Mouse (Mus musculus): ENCODE data around the gene Cend1. TPM values are rescaled to one million over a fixed set of nuclear protein-coding genes. Genes with fewer than 3 reads are reported as not detected.
A peak's percentile ranks its signal among the peaks of the same experiment; 100 is the strongest.

Cend1 gene
- polyA plus RNA-seq, 1 experiment from 2014 or later: 46.9 TPM

DNA sequence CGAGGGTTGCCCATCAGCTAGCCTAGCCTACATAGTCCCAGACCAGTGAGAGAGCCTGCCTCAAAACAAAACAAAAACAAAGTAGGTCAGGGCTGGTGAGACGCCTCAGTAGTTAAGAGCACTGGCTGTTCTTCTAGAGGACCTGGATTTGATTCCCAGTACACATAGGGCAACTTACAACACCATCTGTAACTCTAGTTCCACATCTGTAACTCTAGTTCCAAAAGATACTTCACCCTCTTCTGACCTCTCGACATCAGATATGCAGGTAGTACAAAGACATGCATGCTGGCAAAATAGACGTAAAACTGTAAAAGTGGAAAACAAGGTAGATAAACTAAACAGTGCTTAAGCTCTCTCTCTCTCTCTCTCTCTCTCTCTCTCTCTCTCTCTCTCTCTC is 5.5 kb downstream of the Cend1 start:
- H3K4me2 ChIP-seq (replicated peaks): no peak overlapping the region
- DNase-seq (ENCODE audit: low spot score) (no peak), ATAC-seq (ENCODE audit: low FRiP score) (no peak)
- peaks cover 8% of the 10 kb centered on the region for H3K4me1 ChIP-seq (replicated peaks; ENCODE audit: control insufficient read depth, insufficient read depth, low read length)
- no peak overlapping the region for H3K9ac ChIP-seq
- no peaks in the 10 kb centered on the region for H3K9me3 ChIP-seq (ENCODE audit: control insufficient read depth, low read length)
- no peaks in the 10 kb centered on the region for H3K27me3 ChIP-seq (ENCODE audit: control insufficient read depth, insufficient read depth, low read length)
- peaks cover 13% of the 10 kb centered on the region for H3K36me3 ChIP-seq (replicated peaks; ENCODE audit: control insufficient read depth, insufficient read depth)
- no peak overlapping the region for H3K27ac ChIP-seq
- no peak overlapping the region for H3K4me3 ChIP-seq (replicated peaks; ENCODE audit: low read length)
- 75% methylated on average over 4 of the region's 4 CpGs for WGBS

DNA sequence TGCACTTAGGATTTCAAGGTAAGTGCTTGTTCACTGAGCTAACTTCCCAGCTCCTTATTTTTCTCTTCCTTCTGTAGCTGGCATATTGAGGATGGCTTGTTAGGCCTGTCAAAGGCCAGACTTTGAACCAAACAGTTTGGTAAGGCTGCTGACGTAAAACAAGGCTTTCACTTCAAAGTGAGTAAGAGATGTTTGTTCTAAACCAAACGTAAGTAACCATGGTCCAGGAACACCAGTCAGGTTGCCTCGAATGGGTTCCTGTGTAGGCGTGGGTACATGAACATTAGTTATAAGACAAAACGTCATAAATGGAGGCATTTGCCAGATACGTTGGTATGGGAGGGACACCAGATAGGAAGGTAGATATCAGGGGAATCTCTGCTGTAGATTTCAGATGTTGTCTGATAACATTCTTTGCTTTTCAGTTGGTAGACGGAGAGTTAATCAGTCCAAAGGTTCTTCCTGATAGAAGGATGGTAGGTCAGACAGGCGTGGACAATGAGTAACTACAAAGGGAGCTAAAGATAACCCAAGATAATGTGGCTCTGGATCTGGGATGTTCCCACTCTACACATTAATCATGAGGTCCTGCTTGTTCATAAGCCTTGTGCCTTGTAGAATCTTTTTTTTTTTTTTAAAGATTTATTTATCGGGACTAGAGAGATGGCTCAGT is 9.1 kb downstream of the Cend1 start:
- Histone ChIP-seq H3K36me3 (replicated peaks; ENCODE audit: control insufficient read depth, insufficient read depth) (no peaks in the 10 kb centered on the region), H3K9me3 (ENCODE audit: control insufficient read depth, low read length) (no peaks in the 10 kb centered on the region), H3K27ac (no peak overlapping the region), H3K4me2 (replicated peaks) (no peak overlapping the region), H3K4me1 (replicated peaks; ENCODE audit: control insufficient read depth, insufficient read depth, low read length) (no peaks in the 10 kb centered on the region), H3K4me3 (replicated peaks; ENCODE audit: low read length) (no peak overlapping the region), H3K9ac (no peak overlapping the region), H3K27me3 (ENCODE audit: control insufficient read depth, insufficient read depth, low read length) (no peaks in the 10 kb centered on the region)
- ATAC-seq (ENCODE audit: low FRiP score) (no peak), DNase-seq (ENCODE audit: low spot score) (no peak)
- 86% methylated on average over 9 of the region's 9 CpGs for WGBS

- Histone ChIP-seq H3K9ac (no peak overlapping the region), H3K27ac (no peak overlapping the region), H3K9me3 (ENCODE audit: control insufficient read depth, low read length) (no peaks in the 10 kb centered on the region), H3K4me2 (replicated peaks) (no peak overlapping the region), H3K27me3 (ENCODE audit: control insufficient read depth, insufficient read depth, low read length) (no peaks in the 10 kb centered on the region), H3K4me3 (replicated peaks; ENCODE audit: low read length) (no peak overlapping the region), H3K36me3 (replicated peaks; ENCODE audit: control insufficient read depth, insufficient read depth) (no peaks in the 10 kb centered on the region), H3K4me1 (replicated peaks; ENCODE audit: control insufficient read depth, insufficient read depth, low read length) (peaks cover 5% of the 10 kb centered on the region; the same call in 1 of the 2 replicates)
- ATAC-seq (ENCODE audit: low FRiP score) (no peak), DNase-seq (ENCODE audit: low spot score) (no peak)
- 78% methylated on average over 7 of the region's 7 CpGs for whole genome bisulfite sequencing
Measured at GRCm38 (mm10) chr7:141418970-141419369, 10.3 kb downstream of the Cend1 start.

DNA sequence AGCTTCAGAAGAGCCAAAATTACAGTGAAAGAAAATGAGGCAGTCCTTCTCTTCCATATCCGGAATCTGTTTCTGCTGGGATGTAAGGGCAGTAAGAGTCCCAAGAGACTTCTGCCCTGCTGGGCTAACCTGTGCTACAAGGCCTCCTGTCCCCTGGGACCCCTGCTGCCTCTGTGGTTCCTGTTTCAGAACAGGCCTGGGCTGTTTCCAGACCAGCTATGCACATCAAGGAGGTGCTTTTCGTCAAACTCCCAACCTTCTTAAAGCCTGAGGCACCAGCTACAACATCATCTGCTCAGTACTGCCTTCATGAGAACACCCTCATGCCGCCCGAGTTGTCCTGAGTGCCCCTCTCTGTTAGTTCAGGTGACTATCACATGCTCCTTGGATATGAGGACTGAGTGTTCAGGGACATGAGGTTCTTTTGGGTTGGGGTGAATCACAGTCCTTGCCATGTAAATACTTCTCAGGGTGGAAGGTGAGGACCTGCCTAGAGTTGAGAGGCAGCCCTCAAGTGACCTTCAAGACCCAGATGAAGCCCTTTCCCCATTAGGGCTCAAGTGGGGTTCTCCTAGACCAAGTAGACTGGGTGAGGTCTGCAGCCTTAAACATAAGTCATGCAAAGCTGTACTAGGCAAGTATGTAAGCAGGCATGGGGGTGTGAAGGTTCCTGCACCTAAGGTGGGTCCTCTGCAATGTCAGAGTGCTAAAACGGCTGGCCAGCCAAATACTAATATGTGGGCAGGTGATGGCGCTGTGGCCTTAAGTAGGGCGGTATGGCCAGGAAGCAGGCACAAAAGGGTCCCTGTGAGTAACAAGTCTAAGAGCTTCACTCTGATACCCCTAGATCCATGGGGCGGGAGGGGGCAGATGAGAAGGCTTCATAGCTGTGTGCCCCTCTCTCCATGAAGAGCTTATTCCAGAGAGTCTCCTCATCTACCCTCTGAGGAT is 11.3 kb downstream of the Cend1 start:
- Histone ChIP-seq H3K27me3 (ENCODE audit: control insufficient read depth, insufficient read depth, low read length) (no peaks in the 10 kb centered on the region), H3K36me3 (replicated peaks; ENCODE audit: control insufficient read depth, insufficient read depth) (no peaks in the 10 kb centered on the region), H3K4me1 (replicated peaks; ENCODE audit: control insufficient read depth, insufficient read depth, low read length) (peaks cover 8% of the 10 kb centered on the region), H3K4me3 (replicated peaks; ENCODE audit: low read length) (no peak overlapping the region), H3K9ac (no peak overlapping the region), H3K4me2 (replicated peaks) (no peak overlapping the region), H3K9me3 (ENCODE audit: control insufficient read depth, low read length) (no peaks in the 10 kb centered on the region), H3K27ac (no peak overlapping the region)
- DNase-seq (ENCODE audit: low spot score): no peak
- ATAC-seq (ENCODE audit: low FRiP score): no peak
- 72% methylated on average over 8 of the region's 8 CpGs for WGBS

DNA sequence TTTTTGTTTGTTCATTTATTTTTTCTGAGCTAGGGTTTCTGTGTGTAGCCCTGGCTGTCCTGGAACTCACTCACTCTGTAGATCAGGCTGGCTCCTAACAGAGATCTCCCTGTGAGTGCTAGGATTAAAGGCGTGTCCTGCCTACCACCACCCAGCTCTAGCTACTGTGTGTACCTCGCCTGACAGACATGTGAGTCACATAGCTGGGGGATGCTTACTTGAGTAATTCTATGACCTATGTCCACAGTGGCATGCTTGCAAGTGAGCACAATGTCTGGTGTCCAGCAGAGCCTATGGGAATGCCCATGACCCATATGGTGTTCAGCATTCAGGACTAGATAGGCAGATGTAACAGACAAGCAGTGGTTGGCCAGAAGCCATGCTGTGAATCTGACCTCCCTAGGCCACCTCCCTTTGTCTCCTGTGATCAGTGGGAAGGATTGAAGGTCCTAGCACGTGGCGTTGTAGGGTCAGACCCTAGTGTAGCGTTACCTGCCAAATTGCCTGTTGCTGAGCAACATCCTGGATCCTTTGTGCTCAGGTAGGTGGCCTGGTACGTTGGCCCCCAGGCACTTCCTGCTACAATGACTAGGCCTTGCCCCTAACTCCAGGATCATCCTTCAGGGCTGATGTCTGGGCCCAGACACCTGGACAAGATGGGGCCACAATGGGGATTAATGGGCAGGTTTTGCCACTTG is 13.0 kb downstream of the Cend1 start:
- WGBS: 65% methylated on average over 6 of the region's 6 CpGs
- H3K4me1 ChIP-seq (replicated peaks; ENCODE audit: control insufficient read depth, insufficient read depth, low read length): peaks cover 13% of the 10 kb centered on the region
- ATAC-seq (ENCODE audit: low FRiP score) (no peak), DNase-seq (ENCODE audit: low spot score) (no peak)
- H3K4me3 ChIP-seq (replicated peaks; ENCODE audit: low read length): no peak overlapping the region
- no peaks in the 10 kb centered on the region for H3K27me3 ChIP-seq (ENCODE audit: control insufficient read depth, insufficient read depth, low read length)
- H3K9ac ChIP-seq: no peak overlapping the region
- H3K36me3 ChIP-seq (replicated peaks; ENCODE audit: control insufficient read depth, insufficient read depth): no peaks in the 10 kb centered on the region
- no peak overlapping the region for H3K4me2 ChIP-seq (replicated peaks)
- H3K27ac ChIP-seq: no peak overlapping the region
- no peaks in the 10 kb centered on the region for H3K9me3 ChIP-seq (ENCODE audit: control insufficient read depth, low read length)

GRCm38 (mm10) chr7:141413809-141414584 is 15.3 kb downstream of the Cend1 start, which contains the start of gene Gatd1:
TSS of gene Gatd1 (minus strand) at chr7:141414136.
- Histone ChIP-seq H3K4me3 (replicated peaks; ENCODE audit: low read length) (peak within 1 kb of the TSS; percentile 61), H3K9me3 (ENCODE audit: control insufficient read depth, low read length) (no peaks in the 10 kb centered on the region), H3K4me2 (replicated peaks) (peak within 1 kb of the TSS; percentile 86), H3K36me3 (replicated peaks; ENCODE audit: control insufficient read depth, insufficient read depth) (peaks cover 18% of the 10 kb centered on the region; the same call in 1 of the 2 replicates), H3K4me1 (replicated peaks; ENCODE audit: control insufficient read depth, insufficient read depth, low read length) (peaks cover 13% of the 10 kb centered on the region), H3K27me3 (ENCODE audit: control insufficient read depth, insufficient read depth, low read length) (no peaks in the 10 kb centered on the region), H3K27ac (peak within 1 kb of the TSS; percentile 80), H3K9ac (peak within 1 kb of the TSS; percentile 68)
- DNase-seq (ENCODE audit: low spot score) (peak; percentile 100), ATAC-seq (ENCODE audit: low FRiP score) (peak; percentile 84)
- under 1% methylated on average over 50 of the region's 56 CpGs for WGBS

DNA sequence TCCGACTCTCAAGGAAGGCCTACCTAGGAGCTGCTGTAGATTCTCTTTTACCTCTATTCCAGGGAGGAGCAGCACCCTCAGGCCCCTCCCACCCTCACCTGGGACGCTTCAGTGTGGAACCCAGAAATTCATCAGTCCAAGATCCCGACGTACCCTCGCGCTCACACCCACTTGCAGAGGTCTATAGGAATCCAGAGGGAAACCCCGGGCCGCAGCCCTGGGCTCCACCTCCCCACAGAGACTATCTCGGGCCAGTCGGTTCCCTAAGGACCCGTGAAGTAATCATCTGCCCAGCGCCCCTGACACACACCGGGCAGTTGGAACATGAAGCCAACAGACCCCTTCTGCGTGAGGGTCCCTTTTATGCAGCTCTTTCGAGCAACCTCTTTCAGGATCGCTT is 16.0 kb downstream of the Cend1 start:
- DNase-seq (ENCODE audit: low spot score): peak; percentile 25
- peak; percentile 26; the same call in 1 of the 2 replicates for ATAC-seq (ENCODE audit: low FRiP score)
- 4% methylated on average over 16 of the region's 16 CpGs for WGBS

GRCm38 (mm10) chr7:141411667-141412066 is 17.6 kb downstream of the Cend1 start:
- no peak for DNase-seq (ENCODE audit: low spot score)
- no peak overlapping the region for H3K27ac ChIP-seq
- H3K36me3 ChIP-seq (replicated peaks; ENCODE audit: control insufficient read depth, insufficient read depth): peaks cover 32% of the 10 kb centered on the region; the same call in 1 of the 2 replicates
- ATAC-seq (ENCODE audit: low FRiP score): no peak
- no peaks in the 10 kb centered on the region for H3K9me3 ChIP-seq (ENCODE audit: control insufficient read depth, low read length)
- H3K9ac ChIP-seq: no peak overlapping the region
- H3K4me1 ChIP-seq (replicated peaks; ENCODE audit: control insufficient read depth, insufficient read depth, low read length): peaks cover 13% of the 10 kb centered on the region
- no peak overlapping the region for H3K4me3 ChIP-seq (replicated peaks; ENCODE audit: low read length)
- H3K4me2 ChIP-seq (replicated peaks): no peak overlapping the region
- WGBS: 94% methylated on average over 1 of the region's 1 CpGs
- no peaks in the 10 kb centered on the region for H3K27me3 ChIP-seq (ENCODE audit: control insufficient read depth, insufficient read depth, low read length)

More for the DNA sequence above, 16.0 kb downstream of the Cend1 start:
- Histone ChIP-seq H3K9me3 (ENCODE audit: control insufficient read depth, low read length) (no peaks in the 10 kb centered on the region), H3K36me3 (replicated peaks; ENCODE audit: control insufficient read depth, insufficient read depth) (peaks cover 25% of the 10 kb centered on the region; the same call in 1 of the 2 replicates), H3K4me1 (replicated peaks; ENCODE audit: control insufficient read depth, insufficient read depth, low read length) (peaks cover 13% of the 10 kb centered on the region), H3K9ac (peak overlapping the region; percentile 68), H3K27me3 (ENCODE audit: control insufficient read depth, insufficient read depth, low read length) (no peaks in the 10 kb centered on the region), H3K4me3 (replicated peaks; ENCODE audit: low read length) (peak overlapping the region; percentile 61), H3K27ac (peak overlapping the region; percentile 80), H3K4me2 (replicated peaks) (peak overlapping the region; percentile 86)
